Mouse (Mus musculus) ovary, postnatal 14 days (tissue): ENCODE measurements around the gene Bfsp1.

Experiments used
- DNase-seq: peaks from one replicate; pipeline ENCODE4 v3.0.0; 2022; ENCODE audit warnings: low spot score

Gene Bfsp1

DNA sequence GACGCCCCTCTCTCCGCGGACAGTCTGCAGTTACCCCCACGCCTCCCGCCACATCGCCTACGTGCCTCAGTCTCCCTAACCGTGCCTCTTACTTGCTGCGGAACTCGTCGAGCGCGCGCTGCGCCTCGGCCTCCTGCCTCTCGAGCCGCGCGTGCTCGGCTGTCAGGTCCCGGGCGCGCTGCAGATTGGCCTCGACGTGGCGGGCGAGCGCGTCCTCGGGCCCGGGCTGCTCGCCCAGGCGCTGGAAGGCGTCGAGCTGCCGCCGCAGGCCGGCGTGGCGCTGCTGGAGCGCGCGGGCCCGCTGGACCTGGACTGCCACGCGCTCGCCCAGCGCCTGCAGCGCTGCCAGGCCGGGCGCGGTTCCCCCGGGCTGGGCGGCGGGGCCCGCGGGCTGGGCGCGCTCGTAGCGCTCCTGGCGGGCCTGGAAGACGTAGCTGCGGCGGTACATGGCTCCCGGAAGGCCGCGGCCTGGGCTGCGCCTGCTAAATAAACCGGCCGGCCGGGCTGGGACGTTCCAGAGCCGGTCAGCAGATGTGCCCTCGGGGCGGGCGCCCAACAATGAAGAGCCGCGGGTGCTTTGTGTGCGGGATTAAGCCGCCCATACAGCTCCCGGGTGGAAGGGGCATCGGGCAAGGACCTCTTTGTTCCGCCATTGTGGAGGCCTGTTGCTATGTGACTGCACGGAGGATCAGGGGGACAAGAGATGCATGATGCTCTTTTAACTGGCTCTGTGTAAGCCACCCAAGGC, at the start of gene Bfsp1:
Gene Bfsp1, minus strand, starts transcription at position 690 of the 748 bp plus-strand sequence.
- peak; percentile 38 for DNase-seq

DNA sequence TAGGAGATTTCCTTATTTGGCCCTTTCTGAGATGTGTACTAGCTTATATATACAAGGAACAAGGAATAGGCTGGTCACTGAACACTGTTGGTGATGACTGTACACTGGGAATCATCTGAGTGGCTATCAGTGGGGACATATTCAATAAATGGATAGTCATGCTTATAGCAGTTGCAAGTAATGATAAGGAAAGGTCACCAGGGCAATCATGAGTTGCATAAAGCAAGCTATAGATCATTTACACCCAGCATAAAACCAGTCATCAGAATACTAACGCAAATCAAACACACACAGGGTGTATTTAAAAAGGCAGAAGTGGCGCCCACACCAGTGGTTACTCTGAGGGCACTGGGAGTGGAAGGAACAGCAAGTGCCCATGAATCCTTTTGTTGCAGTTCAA, 49.2 kb upstream of the Bfsp1 start:
- DNase-seq = no peak

DNA sequence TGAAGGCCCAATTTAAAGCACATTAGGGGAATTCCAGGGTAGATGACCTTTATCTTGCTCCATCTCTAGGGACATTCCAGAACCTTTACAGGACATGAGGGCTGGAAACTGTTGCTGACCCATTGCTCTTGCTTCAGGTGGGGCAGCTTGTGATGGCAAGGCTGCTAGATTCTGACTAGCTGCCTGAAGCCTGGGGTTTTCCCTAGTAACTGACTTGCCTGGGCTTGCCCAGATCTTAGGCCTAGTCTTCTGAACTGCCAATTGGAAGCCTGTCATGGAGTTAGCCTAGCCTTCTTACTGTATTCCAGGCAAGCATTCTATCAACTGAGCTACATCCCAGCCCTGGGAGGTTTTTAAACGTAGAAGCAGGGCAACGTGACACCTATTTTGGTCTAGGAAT, 46.3 kb upstream of the Bfsp1 start:
- no peak for DNase-seq

DNA sequence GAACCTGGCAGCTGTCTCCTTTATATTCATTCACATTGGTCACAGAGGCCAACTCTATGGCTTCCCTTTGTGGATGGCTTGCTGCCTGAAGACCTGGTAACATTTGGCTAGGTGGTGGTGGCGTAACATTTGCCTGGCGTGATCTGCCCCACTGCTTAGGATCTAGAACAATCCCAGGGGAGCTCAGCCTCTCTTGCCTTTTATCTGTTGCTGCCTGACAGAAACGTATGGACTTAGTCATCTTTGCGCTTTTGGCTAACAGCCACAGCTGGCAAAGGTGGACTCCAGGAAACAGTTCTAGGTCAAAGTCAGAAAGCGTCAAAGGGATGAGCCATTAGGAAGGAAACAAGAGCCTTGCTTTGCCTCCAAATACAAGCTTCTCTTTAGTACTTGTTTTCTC, 41.9 kb upstream of the Bfsp1 start:
- DNase-seq = no peak

DNA sequence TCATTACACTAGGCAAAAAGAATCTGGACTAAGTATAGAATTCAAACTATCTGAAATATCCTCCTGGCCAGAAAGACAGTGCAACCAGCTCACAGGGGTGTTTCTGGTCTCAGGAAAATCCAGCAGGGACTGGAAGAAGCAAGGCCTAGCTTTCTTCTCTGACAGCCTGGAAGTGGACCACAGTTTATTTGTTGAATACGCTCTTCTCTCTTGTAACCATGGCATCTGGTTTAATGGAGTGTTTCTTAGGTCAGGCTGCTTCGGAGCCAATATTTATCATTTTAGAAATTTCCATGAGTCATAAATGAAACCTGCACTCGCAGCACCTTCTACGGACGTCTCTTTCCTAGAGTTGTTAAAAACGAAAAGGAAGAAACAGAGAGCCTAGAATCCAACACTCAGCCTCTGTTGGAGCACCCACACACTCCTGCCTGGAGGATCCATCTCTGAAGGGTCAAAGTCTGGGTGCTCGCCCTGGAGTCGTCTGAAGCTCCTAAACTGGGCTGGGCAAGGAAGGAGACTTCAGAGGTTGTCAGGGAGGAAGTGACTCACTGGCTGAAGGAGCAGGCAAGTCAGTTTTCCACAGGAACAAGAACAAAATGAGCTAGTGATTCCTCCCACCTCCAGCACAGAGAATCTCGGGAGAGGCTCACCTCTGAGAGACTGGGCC, 40.5 kb upstream of the Bfsp1 start:
- no peak for DNase-seq

DNA sequence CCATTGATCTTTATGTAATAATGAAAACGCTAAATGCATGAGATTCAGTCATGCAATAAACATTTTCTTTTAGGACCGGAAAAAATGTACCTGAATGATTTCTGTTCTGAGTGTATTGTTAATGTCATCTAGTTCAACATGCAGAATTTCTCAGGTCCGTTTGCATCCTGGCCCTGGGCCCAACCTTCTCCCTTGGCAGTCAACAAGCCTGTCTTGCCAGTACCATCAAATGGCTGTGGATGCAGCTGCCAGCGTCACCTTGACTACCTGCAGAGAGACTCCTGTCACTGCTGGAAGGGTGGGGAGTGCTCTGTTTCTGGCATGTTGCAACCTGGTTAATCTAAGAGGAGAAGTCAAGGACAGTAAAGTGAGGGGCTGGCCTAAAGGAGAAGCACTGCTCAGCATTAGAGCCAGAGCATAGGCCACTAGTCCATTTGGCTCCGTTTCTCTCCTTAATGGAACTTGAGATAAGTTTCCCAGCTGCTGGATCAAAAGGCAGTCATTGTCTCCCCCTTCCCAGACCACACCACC, 37.9 kb upstream of the Bfsp1 start:
- DNase-seq = no peak

DNA sequence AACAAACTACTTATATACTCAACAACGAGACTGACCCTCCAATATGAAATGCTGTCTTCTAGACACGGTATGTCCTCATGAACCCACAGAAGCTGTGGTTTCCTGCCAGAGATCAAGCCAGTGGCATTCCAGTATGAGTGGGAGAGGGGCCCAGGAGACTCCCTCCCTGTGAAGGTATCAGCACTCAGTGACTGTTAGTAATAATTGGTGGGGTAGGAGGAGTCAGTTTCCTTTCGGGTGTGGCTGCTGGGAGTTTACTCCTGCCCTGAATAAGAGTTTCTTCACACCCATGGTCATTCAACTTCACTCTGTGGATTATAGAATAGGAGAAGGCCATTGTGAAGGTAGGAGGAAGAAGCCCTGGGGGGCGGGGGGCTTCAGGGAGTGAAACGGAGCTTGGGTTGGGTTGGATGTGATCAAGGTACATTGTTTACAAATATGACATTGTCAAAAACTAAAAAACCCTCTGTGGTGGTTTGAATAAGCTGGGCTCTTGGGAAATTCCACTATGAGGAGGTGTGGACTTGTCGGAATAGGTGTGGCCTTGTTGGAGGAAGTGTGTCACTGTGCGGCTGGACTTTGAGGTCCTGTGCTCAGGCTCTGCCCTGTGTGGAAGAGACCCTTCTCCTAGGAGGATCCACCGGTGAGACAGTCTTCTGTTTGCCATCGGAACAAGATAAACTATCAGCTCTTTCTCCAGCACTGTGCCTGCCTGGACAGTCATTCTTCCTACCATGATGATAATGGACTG, 36.7 kb upstream of the Bfsp1 start:
- DNase-seq = no peak

DNA sequence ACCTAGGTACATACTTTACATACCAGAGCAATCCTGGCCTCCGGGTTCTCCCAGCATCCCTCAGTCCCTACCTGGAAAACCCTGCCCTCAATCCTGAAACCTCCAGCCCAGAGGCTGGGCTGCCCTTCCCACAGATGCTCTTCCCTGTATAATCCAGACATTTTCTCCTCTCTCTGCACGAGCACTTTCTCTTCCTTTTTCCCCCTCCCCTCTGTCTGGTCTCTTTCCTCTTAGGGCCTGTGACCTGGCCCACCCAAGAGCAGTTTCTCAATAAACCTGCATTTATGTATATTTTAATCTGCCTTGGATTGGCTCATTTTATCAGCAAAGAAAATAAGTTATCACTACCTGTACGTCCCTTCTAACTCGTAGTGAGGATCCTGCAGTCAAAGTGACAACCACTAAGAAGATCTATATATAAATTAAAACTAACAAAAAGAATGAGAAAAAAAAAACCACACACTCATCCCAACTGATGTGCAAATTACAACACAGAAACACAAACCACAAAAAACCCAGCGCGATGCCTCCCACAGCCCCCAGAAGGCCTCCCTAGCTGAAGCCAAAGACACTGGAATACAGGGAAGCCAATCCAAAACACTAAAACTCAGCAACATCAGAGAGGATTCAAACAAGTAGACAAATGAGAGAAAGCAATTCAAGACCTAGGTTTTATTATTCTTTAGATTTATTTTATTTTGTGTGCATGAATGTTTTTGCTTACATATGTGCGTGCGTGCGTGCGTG, 28.5 kb upstream of the Bfsp1 start:
- no peak for DNase-seq

DNA sequence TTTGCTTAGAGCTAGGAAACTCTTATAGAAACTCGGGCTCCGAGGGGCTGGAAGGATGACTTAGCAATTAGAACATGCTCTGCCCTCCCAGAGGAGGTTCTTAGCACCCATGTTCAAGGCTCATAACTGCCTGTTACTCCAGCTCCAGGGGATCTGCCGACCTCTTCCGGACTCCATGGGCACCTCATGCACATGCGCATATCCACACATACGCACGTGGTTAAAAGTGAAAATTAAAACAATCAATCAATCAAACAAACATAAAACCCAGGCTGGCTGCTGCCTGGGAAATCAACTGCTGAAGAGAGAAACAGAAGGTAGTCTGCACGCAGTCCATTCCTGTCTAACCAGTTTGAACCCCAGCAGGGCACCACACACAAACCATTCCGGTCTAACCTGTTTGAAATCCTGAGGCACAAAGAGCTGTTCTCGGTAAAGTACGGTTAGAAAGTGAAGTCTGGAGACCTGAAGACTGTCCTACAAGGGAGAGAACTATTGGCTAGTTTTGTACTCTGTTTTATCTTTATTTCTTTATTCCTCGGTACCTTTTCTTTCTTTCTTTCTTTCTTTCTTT, 27.0 kb upstream of the Bfsp1 start:
- DNase-seq = no peak

DNA sequence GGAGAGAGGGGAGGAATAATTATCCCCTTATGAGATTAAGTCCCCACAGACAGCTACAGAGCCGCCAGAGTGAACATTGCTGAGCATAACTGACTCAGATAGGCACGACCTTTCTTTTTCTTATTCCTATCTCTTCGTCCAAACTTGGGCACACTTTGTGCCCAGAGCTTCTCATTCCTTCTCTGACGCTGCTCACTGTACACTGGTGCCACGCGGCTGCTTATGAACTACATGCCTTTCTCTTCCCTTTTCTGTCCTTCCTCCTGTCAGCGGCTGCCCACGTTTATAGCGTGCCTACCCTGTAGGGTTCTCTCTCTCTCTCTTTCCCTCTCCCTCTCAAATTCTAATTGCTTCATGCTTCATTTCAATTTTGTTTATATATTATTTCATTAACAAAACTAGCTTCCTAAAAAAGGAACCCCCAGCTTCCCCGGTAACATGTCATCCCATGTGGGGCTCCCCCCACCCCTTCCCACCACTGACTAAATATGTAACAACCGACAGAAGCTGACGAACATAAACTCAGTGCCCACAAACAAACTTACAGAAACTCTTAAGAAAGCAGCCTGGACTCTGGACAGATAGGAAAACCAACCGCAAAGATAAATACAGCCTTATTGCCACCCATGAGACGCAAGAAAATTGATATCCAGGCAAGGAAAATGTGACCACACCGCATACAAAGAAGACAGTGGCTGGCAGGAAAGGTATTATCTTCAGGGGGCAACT, 26.3 kb upstream of the Bfsp1 start:
- no peak for DNase-seq

DNA sequence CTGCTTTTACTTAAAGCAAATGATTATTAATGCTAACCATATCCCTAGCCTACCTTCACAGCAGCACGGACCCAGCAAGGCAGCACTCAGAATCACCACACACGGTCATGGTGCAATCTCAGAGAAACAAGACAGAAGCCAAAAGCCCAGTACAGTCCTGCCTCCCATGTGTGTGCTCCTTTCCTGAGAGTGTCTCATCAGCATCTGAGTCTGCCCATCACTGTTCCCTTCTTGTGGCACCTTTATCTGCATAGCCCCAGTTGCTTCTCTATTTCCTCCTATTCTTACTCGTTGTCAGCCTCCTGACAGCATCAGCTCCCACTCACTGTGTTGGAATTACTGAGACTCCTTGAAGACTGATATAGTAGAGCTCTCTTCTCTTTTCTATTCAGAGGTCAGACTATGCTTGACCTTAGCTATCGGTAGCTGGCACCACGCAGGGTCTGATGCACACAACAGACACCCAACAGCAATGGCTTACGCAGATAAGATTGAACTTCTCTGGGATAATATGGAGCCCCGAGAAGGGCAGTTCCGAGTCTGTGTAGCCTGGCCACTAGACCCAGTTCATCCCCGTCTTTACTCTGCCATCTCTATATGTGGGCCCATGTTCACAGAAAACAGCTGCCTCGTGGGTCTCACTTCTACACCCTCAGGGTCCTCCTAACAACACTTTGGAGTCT, 19.8 kb upstream of the Bfsp1 start:
- DNase-seq = no peak

DNA sequence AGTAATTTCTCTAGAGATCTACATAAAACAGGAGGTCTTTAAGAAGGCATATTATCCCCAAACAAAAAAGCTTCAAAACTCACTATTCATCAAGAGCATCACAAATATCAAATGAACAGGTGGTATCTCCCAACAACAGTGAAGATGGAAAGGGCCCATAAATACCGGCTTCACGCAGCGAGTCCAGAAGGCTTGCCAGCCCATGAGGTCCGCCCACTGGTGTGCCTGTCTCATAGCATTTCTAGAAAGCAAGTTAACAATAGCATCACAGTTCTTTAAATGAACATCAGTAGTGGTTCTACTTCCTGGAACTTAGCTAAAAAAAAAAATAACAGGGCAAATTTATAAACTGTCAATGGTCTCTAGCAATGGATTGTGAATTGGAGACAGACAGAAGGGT, 19.0 kb upstream of the Bfsp1 start:
- DNase-seq = no peak

DNA sequence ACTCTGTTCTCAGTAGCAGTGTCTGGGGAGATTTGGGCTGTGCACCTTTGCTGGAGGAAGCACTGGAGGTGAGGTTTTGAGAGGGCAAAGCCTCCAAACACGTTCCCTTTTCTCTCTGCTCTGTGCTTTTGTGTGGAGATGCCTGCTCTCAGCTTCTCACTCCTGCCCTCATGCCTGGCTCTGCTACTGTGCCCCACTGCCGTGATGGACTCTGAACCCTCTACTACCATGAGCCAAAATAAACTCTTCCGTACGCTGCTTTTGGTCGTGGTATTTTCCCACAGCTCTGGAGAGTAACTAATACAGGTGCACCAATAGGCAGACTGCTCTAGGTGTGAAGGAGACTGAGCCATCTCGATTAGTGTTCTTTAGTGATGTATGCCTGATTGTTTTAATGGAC, 16.3 kb upstream of the Bfsp1 start:
- DNase-seq = no peak

DNA sequence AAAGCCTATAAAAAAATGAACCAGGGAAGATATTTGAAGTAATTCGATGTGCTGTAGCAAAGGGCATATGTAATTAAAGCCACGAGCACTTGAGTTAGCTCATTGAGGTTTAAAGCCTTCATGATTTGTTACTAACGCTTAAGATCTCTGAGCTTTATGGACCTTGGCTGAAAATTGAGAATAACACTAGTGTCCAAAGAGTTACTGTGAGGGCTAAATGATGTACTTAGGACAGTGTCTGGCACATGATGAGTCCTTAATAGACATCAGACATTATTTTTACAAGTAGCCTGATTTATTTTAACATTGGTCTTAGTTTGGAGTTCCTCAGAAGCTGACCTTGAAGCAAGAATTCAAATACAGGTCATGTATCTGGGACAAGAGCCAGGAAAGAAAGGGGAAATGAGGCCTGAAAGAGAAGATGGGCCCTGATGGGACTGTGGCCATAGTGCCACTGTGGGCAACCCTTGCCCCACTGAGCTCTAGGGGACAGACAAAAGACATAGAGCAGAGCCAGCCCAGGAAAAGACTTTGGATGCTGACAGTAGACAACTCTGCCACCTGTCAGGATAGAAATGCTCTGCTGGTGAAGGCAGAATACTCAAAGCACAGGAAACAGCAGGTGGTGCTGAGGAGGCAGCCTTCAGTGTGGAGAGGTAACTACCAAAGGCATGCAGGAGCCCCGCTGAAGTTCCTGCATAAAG, 14.1 kb upstream of the Bfsp1 start:
- DNase-seq = no peak

DNA sequence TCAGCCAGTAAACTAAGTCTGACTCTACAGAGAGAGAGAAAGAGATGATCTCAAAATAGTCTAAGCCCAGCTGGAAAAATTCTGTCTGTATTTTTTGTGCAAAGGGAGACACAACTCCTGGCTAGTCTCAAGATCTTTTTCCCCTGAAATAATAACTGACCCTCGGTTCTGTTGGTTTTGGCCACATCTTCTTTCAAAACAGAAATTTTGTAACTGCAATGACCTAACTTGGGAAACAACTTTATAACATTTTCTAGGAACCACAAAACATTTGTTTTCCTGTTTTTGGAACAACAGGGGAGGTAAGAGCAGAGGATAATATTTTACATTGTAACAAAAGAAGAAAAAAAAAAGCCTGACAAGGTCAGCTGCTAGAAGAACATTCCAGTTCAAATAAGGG, 13.1 kb upstream of the Bfsp1 start:
- DNase-seq = no peak

DNA sequence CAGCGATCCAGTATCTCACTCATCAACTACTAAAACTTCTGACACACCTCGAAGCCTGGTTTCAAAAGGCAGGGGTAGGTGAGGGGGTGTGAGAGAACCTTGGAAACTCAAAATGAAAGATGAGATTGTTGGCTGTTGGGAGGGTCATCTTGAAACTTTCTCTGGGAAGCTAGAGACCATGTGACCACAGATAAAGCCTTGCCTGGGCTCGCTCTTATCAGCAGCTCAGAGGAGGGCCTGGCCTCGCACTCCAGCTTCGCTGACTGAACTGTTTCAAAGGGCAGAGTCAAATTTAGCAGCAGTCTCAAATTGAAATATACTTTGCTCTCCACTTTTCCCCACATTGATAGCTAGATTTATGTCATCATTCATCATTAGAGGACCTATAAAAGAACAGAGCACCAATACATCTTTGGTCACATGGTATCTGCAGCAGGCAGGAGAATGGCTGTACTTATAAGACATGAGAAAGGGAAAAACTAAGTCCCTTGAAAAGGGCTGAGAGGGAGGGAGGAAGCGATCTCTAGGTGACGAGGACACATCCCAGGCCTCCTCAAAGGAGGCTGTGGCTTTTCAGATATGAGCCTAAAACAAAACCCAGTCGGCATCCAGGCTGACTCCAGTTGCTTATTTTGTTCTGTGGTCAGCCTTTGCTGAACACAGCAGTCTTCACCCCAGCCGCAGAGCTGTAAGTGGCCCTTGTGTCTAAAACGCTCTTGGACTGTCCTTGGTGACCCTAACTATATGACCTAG, 8.1 kb upstream of the Bfsp1 start:
- DNase-seq = no peak

DNA sequence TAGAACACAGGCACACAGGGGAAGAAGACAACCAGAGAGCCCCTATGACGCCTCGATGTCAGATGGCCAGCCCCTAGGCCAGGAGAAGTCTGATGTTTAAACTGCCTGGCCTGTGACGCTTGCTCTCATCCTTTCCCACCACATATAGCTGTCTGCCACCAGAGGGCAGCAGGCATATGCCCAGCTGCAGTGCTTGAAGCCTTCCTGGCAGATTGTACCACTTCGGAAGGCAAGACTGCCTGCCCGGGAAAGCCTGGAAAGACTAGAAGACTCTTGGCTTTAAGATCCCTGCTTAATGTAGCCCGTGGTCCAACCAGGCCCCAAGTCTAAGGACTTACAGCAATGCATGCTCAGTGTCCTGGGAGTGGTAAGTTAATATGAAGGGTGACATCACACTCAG, 4.4 kb upstream of the Bfsp1 start:
- DNase-seq = peak; percentile 70

DNA sequence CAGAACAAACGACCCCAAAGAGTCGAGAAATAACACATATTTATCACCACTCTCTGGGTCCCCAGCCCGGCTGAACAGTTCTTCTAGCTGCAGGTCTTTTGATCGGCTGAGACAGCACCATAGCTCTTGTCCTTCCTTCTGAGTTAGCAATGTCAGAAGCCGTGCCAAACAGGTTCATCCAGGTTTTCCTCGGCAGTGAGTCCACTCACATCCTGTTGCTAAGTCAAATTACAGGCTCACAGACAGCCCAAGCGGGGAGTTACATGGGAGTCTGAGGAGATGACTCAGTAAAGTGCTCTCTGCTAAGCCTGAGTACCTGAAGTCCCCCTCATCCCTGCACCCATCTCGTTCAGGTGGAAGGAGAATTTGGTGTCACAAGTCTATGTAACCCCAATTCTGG, 1.6 kb upstream of the Bfsp1 start:
- no peak for DNase-seq

DNA sequence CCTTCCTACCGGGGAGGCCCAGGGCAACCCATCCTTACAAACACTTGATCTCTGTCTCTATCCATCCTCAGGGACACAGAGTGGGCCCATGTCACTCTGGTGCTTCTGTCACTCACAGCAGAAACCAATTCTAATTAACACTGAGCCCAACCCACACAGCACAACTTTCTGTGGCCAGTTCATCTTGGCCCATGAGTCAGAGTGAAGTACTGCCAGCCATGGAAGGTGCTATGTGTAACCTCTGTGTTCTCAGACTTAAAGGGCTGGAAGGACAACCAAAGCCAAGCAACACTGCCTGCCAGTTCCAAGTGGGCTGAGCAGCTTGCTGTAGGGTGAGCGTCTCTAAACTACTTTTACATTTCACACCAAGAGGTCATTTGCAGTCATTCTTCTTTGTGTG, 3.8 kb downstream of the Bfsp1 start:
- no peak for DNase-seq
